Mouse (Mus musculus): Measurements from ENCODE around the gene 4931428F04Rik. TPM values are rescaled to one million over a fixed set of nuclear protein-coding genes. Genes with fewer than 3 reads are reported as not detected.

The 4931428F04Rik gene
- polyA plus RNA-seq, 2 experiments = 9.9 to 30.1 TPM

DNA sequence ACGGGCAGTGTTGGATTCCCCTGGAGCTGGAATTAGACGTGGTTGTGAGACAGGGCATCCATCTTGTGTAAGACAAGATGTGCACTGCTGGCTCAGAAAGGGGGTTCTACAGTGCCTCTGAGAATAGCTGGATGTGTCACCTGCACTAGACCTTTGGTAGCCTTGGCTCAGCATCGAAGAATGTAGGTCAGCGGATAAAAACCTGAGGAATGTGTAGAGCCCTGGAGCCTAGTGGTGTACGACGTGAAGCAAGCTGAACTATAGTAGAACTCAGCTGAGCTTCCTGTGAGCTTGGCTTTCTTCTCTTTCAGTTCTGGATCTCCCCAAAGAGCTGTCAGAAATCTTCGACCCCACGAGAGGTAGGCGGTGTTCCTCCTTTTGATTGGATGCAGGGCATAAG, 14.2 kb upstream of the 4931428F04Rik start:
- WGBS = 81% methylated on average over 9 of the region's 9 CpGs
- Histone ChIP-seq H3K9ac (ENCODE audit: low read depth, low read length, severe bottlenecking) (no peak overlapping the region), H3K36me3 (ENCODE audit: control insufficient read depth, insufficient read depth, low read length) (peaks cover 77% of the 10 kb centered on the region), H3K4me2 (replicated peaks; ENCODE audit: low read depth, low read length, severe bottlenecking) (no peak overlapping the region), H3K27me3 (ENCODE audit: control insufficient read depth, insufficient read depth, low read length) (no peaks in the 10 kb centered on the region), H3K4me1 (ENCODE audit: control insufficient read depth, insufficient read depth, low read length) (peaks cover 20% of the 10 kb centered on the region), H3K27ac (replicated peaks; ENCODE audit: low read depth, low read length) (no peak overlapping the region), H3K4me3 (replicated peaks; ENCODE audit: low read length) (no peak overlapping the region), H3K9me3 (ENCODE audit: control insufficient read depth, low read length) (no peaks in the 10 kb centered on the region)
- ATAC-seq (ENCODE audit: low FRiP score, low read depth) (no peak), DNase-seq (ENCODE audit: low spot score) (no peak)
- no peak for TF ChIP-seq POLR2A (IDR thresholded peaks at IDR 0.05; ENCODE audit: borderline replicate concordance, extremely low read depth, insufficient read depth, insufficient read length)

DNA sequence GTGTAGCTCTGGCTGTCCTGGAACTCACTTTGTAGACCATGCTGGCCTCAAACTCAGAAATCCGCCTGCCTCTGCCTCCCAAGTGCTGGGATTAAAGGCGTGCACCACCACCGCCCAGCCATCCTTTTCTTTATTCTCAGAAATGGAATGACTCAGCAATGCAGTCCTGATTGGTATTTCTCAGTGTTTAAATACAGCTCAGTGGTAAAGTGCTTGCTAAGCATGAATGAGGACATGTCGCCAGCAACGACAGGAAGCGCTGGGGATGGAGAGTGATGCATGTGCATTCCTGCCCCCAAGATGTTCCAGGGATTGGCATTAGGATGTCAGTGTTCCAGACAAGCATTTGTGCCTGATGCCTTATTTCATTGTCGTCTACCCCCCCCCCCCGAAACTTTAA, 13.7 kb upstream of the 4931428F04Rik start:
- WGBS = 83% methylated on average over 8 of the region's 8 CpGs
- Histone ChIP-seq H3K36me3 (ENCODE audit: control insufficient read depth, insufficient read depth, low read length) (peaks cover 74% of the 10 kb centered on the region), H3K4me1 (ENCODE audit: control insufficient read depth, insufficient read depth, low read length) (peaks cover 25% of the 10 kb centered on the region), H3K27me3 (ENCODE audit: control insufficient read depth, insufficient read depth, low read length) (no peaks in the 10 kb centered on the region), H3K4me3 (replicated peaks; ENCODE audit: low read length) (no peak overlapping the region), H3K4me2 (replicated peaks; ENCODE audit: low read depth, low read length, severe bottlenecking) (no peak overlapping the region), H3K27ac (replicated peaks; ENCODE audit: low read depth, low read length) (no peak overlapping the region), H3K9me3 (ENCODE audit: control insufficient read depth, low read length) (no peaks in the 10 kb centered on the region), H3K9ac (ENCODE audit: low read depth, low read length, severe bottlenecking) (no peak overlapping the region)
- no peak for DNase-seq (ENCODE audit: low spot score)
- no peak for TF ChIP-seq POLR2A (IDR thresholded peaks at IDR 0.05; ENCODE audit: borderline replicate concordance, extremely low read depth, insufficient read depth, insufficient read length)
- ATAC-seq (ENCODE audit: low FRiP score, low read depth) = no peak

- no peak for DNase-seq (ENCODE audit: low spot score)
- no peak overlapping the region for H3K4me2 ChIP-seq (replicated peaks; ENCODE audit: low read depth, low read length, severe bottlenecking)
Measured at GRCm38 (mm10) chr8:105299962-105300361, 10.3 kb upstream of the 4931428F04Rik start.

DNA sequence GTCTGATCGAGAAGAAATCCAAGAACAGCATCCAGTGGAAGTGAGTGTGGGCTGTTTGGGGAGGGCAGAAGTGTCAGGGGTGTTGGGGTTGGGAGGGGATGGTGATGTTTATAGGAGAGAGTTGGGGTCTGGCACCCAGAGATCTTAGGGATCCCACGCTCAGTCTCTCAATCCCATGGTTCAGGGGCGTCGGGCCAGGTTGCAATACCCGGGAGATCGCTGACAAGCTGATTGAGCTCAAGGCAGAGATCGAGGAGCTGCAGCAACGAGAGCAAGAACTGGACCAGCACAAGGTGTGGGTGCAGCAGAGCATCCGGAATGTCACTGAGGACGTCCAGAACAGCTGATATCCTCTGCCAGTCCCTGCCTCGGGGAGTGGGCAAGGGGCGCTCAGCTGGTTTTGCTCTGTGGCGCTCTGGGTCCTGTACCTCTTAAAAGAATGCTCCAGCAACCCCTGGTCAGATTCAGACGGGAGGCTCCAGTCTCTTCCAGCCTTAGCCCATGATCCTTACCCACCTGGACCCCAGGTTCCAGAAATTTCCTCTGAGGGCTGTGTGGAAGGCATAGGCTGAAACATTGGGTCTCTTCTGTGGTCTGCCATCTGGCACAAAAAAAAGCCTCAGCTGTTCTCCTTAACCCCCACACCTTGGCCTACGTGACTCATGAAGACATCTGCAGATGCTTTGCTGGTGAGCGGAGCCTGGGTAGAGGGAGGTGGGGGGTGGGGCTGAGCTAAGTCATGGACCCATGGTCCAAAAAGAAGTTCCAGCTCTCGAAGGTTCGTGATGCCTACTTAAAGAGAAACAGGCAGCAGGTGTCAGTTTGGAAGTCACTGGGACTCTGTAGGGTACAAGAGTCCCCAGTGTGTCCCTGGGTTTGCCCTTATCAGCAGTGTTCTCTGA, 8.9 kb upstream of the 4931428F04Rik start:
- Histone ChIP-seq H3K4me2 (replicated peaks; ENCODE audit: low read depth, low read length, severe bottlenecking) (peak overlapping the region; percentile 91), H3K27ac (replicated peaks; ENCODE audit: low read depth, low read length) (no peak overlapping the region), H3K27me3 (ENCODE audit: control insufficient read depth, insufficient read depth, low read length) (no peaks in the 10 kb centered on the region), H3K4me1 (ENCODE audit: control insufficient read depth, insufficient read depth, low read length) (peaks cover 15% of the 10 kb centered on the region), H3K9me3 (ENCODE audit: control insufficient read depth, low read length) (no peaks in the 10 kb centered on the region), H3K4me3 (replicated peaks; ENCODE audit: low read length) (peak overlapping the region; percentile 91), H3K9ac (ENCODE audit: low read depth, low read length, severe bottlenecking) (peak overlapping the region; percentile 83), H3K36me3 (ENCODE audit: control insufficient read depth, insufficient read depth, low read length) (peaks cover 46% of the 10 kb centered on the region)
- DNase-seq (ENCODE audit: low spot score) = no peak
- ATAC-seq (ENCODE audit: low FRiP score, low read depth) = no peak
- WGBS = 56% methylated on average over 18 of the region's 18 CpGs
- TF ChIP-seq POLR2A (IDR thresholded peaks at IDR 0.05; ENCODE audit: borderline replicate concordance, extremely low read depth, insufficient read depth, insufficient read length) = no peak

More at GRCm38 (mm10) chr8:105299962-105300361, 10.3 kb upstream of the 4931428F04Rik start:
- Histone ChIP-seq H3K9ac (ENCODE audit: low read depth, low read length, severe bottlenecking) (no peak overlapping the region), H3K4me3 (replicated peaks; ENCODE audit: low read length) (no peak overlapping the region), H3K36me3 (ENCODE audit: control insufficient read depth, insufficient read depth, low read length) (peaks cover 59% of the 10 kb centered on the region), H3K9me3 (ENCODE audit: control insufficient read depth, low read length) (no peaks in the 10 kb centered on the region), H3K27me3 (ENCODE audit: control insufficient read depth, insufficient read depth, low read length) (no peaks in the 10 kb centered on the region), H3K4me1 (ENCODE audit: control insufficient read depth, insufficient read depth, low read length) (peaks cover 21% of the 10 kb centered on the region), H3K27ac (replicated peaks; ENCODE audit: low read depth, low read length) (no peak overlapping the region)
- 93% methylated on average over 8 of the region's 8 CpGs for WGBS
- TF ChIP-seq POLR2A (IDR thresholded peaks at IDR 0.05; ENCODE audit: borderline replicate concordance, extremely low read depth, insufficient read depth, insufficient read length) = no peak
- no peak for ATAC-seq (ENCODE audit: low FRiP score, low read depth)

- Histone ChIP-seq H3K9ac (ENCODE audit: low read depth, low read length, severe bottlenecking) (peak within 1 kb of the TSS; percentile 83), H3K4me3 (replicated peaks; ENCODE audit: low read length) (peak within 1 kb of the TSS; percentile 91), H3K4me2 (replicated peaks; ENCODE audit: low read depth, low read length, severe bottlenecking) (peak within 1 kb of the TSS; percentile 91), H3K9me3 (ENCODE audit: control insufficient read depth, low read length) (no peaks in the 10 kb centered on the region), H3K36me3 (ENCODE audit: control insufficient read depth, insufficient read depth, low read length) (peaks cover 37% of the 10 kb centered on the region), H3K27ac (replicated peaks; ENCODE audit: low read depth, low read length) (0 out of 2 replicates have a peak within 1 kb of the TSS, but pooled peaks have one; percentile 55), H3K27me3 (ENCODE audit: control insufficient read depth, insufficient read depth, low read length) (no peaks in the 10 kb centered on the region), H3K4me1 (ENCODE audit: control insufficient read depth, insufficient read depth, low read length) (peaks cover 15% of the 10 kb centered on the region)
- ATAC-seq (ENCODE audit: low FRiP score, low read depth) = peak; percentile 92
- peak; percentile 92 for DNase-seq (ENCODE audit: low spot score)
- WGBS = under 1% methylated on average over 52 of the region's 58 CpGs
- TF ChIP-seq POLR2A (IDR thresholded peaks at IDR 0.05; ENCODE audit: borderline replicate concordance, extremely low read depth, insufficient read depth, insufficient read length) = 0 out of 2 replicates have a peak, but pooled peaks have one; percentile 49
Measured at GRCm38 (mm10) chr8:105297511-105298192, 8.0 kb upstream of the 4931428F04Rik start, which contains the start of gene E2f4. Gene E2f4, plus strand, starts transcription at chr8:105297663.

Data from limb, embryonic 14.5 days (tissue).